Mouse (Mus musculus) intestine, embryonic 16.5 days (tissue): ENCODE measurements around the gene 4931428F04Rik. TPM values are rescaled to one million over a fixed set of nuclear protein-coding genes. Genes with fewer than 3 reads are reported as not detected.
A peak's percentile ranks its signal among the peaks of the same experiment; 100 is the strongest.
"Not testable (repeated sequence)": the region's sequence is repeated elsewhere in the genome, so short reads cannot be mapped to it uniquely, and the experiment has no call there.

Source experiments
- ATAC-seq: fragments of 200-750 bp; cut with Nextera tagmentation; 2 replicates; pipeline ENCODE4 v1.8.0; 2017; ENCODE audit warnings: moderate TSS enrichment, moderate library complexity
- H3K27ac ChIP-seq: fragments of 300-500 bp; sonication (generic); 2 replicates; pipeline ENCODE4 v1.5.1; 2014; ENCODE audit warnings: mild to moderate bottlenecking, low read length
- H3K27me3 ChIP-seq: fragments of 300-500 bp; sonication (generic); replicated peaks from 2 replicates; pipeline ENCODE4 v1.6.1; 2014; ENCODE audit warnings: low read length, control low read depth, mixed read lengths; ENCODE audit not compliant: control insufficient read depth, insufficient read depth
- H3K36me3 ChIP-seq: fragments of 300-500 bp; sonication (generic); 2 replicates; pipeline ENCODE4 v1.6.1; 2014; ENCODE audit warnings: low read length, control low read depth; ENCODE audit not compliant: control insufficient read depth, insufficient read depth
- H3K4me1 ChIP-seq: fragments of 300-500 bp; sonication (generic); 2 replicates; pipeline ENCODE4 v1.6.1; 2014; ENCODE audit warnings: low read length, control low read depth, mixed read lengths; ENCODE audit not compliant: control insufficient read depth, insufficient read depth
- H3K4me2 ChIP-seq: fragments of 300-500 bp; sonication (generic); 2 replicates; pipeline ENCODE4 v1.6.1; 2014; ENCODE audit warnings: low read depth, low read length, control low read depth
- H3K4me3 ChIP-seq: fragments of 300-500 bp; sonication (generic); 2 replicates; pipeline ENCODE4 v1.5.1; 2014; ENCODE audit warnings: mild to moderate bottlenecking, low read length
- H3K9ac ChIP-seq: fragments of 300-500 bp; sonication (generic); 2 replicates; pipeline ENCODE4 v1.6.1; 2014; ENCODE audit warnings: low read depth, low read length
- H3K9me3 ChIP-seq: fragments of 300-500 bp; sonication (generic); 2 replicates; pipeline ENCODE4 v1.6.1; 2016; ENCODE audit warnings: low read length, control low read depth; ENCODE audit not compliant: control insufficient read depth
- WGBS: fragments of 180-500 bp; shearing (Covaris S2); extraction: QIAGEN DNeasy Blood & Tissue Kit; methylation state at CpG from one replicate; pipeline ENCODE4 v1.1.7; 2014; 5-methylcytosine and 5-hydroxymethylcytosine counted together
- microRNA counts: library from miRNA; unstranded; fragments of <30 nt; microRNA quantifications from one replicate; lab custom pipeline; 2016
- microRNA-seq: library from miRNA; unstranded; fragments of <30 nt; microRNA quantifications from one replicate; pipeline ENCODE4, GENCODE M21; 2016
- polyA plus RNA-seq: library from polyadenylated mRNA; unstranded; fragments of >200 nt; fragmentation: Nextera tagmentation; extraction: Ambion mirVana; gene quantifications from 2 replicates; pipeline ENCODE4 v1.2.1, GENCODE M21; 2015

The 4931428F04Rik gene
- polyA plus RNA-seq, 1 experiment from 2014 or later = 6.7 TPM

GRCm38 (mm10) chr8:105241016-105241415 is 48.6 kb downstream of the 4931428F04Rik start:
- Histone ChIP-seq H3K4me2 (no peak overlapping the region), H3K36me3 (peaks cover 20% of the 10 kb centered on the region), H3K9me3 (no peaks in the 10 kb centered on the region), H3K27me3 (no peaks in the 10 kb centered on the region), H3K4me3 (no peak overlapping the region), H3K4me1 (no peaks in the 10 kb centered on the region), H3K27ac (no peak overlapping the region), H3K9ac (no peak overlapping the region)
- ATAC-seq = no peak
- WGBS = 93% methylated on average over 7 of the region's 7 CpGs

DNA sequence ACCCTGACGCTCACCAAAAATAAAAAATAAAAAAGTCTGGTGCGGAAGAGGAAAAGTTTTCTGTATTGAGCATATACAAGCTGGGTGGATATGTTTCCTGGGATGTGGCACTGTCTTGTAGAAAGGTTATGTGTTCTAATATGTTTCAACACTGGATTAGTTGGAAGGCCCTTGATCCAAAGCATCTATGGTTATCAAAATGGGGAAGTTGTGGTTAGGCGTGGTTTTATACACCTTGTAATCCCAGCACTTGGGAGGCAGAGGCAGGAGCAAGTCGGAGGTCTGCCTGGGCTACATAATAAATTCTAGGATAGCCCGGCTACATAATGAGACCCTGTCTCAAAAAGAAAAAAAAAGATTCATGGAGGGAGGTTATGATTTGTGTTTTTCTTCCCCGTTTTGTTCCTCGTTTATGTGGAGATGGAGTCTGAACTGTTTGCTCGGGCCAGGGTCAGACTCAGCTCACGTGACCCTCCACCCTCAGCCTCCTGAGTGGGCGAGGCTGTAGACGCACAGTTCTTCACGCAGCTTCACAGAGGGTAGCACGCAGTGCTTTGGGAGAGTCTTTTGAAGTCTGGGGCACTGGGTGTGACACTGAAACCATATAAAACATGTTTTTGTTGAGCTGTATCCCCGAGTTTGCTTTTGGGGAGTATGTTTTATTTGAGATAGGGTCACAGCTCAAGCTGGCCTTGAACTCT is 52.1 kb downstream of the 4931428F04Rik start:
- Histone ChIP-seq H3K4me2 (no peak overlapping the region), H3K9ac (no peak overlapping the region), H3K4me1 (peaks cover 5% of the 10 kb centered on the region; the same call in 1 of the 2 replicates), H3K4me3 (no peak overlapping the region), H3K9me3 (no peaks in the 10 kb centered on the region), H3K27ac (no peak overlapping the region), H3K27me3 (no peaks in the 10 kb centered on the region), H3K36me3 (peaks cover 19% of the 10 kb centered on the region)
- WGBS = 87% methylated on average over 14 of the region's 14 CpGs
- ATAC-seq = no peak

GRCm38 (mm10) chr8:105235206-105235605 is 54.5 kb downstream of the 4931428F04Rik start:
- 67% methylated on average over 1 of the region's 1 CpGs for WGBS
- Histone ChIP-seq H3K4me1 (peaks cover 5% of the 10 kb centered on the region; the same call in 1 of the 2 replicates), H3K36me3 (peaks cover 15% of the 10 kb centered on the region), H3K4me2 (no peak overlapping the region), H3K27ac (no peak overlapping the region), H3K27me3 (no peaks in the 10 kb centered on the region), H3K9ac (no peak overlapping the region), H3K9me3 (no peaks in the 10 kb centered on the region), H3K4me3 (no peak overlapping the region)
- ATAC-seq = no peak

GRCm38 (mm10) chr8:105233126-105233935 is 56.3 kb downstream of the 4931428F04Rik start:
- ATAC-seq = no peak
- no peak overlapping the region for H3K4me2 ChIP-seq
- peaks cover 5% of the 10 kb centered on the region; the same call in 1 of the 2 replicates for H3K4me1 ChIP-seq
- H3K9me3 ChIP-seq = no peaks in the 10 kb centered on the region
- H3K9ac ChIP-seq = no peak overlapping the region
- H3K4me3 ChIP-seq = no peak overlapping the region
- H3K36me3 ChIP-seq = peaks cover 8% of the 10 kb centered on the region; the same call in 1 of the 2 replicates
- H3K27ac ChIP-seq = no peak overlapping the region; the same call in 1 of the 2 replicates
- WGBS = 24% methylated on average over 1 of the region's 1 CpGs
- H3K27me3 ChIP-seq = no peaks in the 10 kb centered on the region

DNA sequence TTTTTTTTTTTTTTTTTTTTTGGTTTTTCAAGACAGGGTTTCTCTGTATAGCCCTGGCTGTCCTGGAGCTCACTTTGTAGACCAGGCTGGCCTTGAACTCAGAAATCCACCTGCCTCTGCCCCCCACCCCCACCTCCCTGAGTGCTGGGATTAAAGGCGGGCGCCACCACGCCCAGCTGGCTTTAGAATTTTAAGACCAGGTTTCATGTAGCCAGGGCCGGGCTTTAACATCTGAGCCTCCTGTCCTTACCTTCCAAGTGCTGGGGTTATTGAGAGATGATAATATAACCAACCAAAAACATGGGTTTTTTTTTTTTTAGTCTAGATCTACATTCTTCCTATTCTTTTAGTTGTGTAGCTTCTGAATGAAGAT is 57.4 kb downstream of the 4931428F04Rik start:
- not testable (repeated sequence) for H3K9me3 ChIP-seq, H3K27me3 ChIP-seq, H3K4me3 ChIP-seq, H3K27ac ChIP-seq, H3K4me1 ChIP-seq, ATAC-seq, H3K9ac ChIP-seq, H3K36me3 ChIP-seq, H3K4me2 ChIP-seq
- whole genome bisulfite sequencing = 90% methylated on average over 4 of the region's 4 CpGs

DNA sequence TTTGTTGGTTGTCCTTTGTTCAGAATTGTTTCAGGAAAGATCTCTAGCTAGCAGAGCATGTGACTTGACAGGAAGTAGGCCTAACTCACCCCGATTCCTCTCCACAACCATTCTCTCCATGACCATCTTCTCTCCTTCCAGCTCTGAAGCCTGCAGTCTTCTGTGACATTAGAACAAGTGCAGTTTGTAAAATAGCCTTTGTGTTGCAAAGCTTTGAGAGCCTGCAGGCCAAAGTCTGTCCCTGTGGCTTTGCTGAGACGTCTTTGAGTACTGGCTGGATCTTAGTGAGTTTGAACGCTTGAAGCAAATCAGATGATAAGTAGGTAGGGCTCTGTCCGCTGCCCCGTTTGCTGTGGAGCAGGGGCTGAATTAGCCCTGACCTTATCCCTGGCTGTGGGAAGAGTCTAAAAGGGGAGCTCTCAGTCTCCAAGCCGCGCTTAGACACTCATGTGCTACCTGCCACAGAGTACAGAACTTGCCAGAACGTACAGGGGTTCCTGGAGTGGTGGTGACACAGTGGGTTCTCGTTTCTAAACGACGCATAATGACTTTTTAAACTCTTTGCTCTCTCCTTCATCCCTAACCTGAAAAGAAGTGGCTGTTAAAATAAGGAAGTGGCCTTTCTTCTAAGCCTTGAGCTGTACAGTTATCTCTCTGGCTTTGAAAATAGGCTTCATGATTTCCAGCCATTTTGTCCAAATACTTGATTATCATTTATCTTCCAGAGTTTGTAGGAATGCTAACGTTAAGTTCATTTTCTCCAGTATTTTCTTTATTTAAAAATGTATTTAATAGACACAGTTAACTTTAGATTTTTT is 58.0 kb downstream of the 4931428F04Rik start:
- H3K4me1 ChIP-seq = peaks cover 5% of the 10 kb centered on the region; the same call in 1 of the 2 replicates
- no peak overlapping the region for H3K9ac ChIP-seq
- ATAC-seq = no peak
- H3K9me3 ChIP-seq = no peaks in the 10 kb centered on the region
- peaks cover 8% of the 10 kb centered on the region; the same call in 1 of the 2 replicates for H3K36me3 ChIP-seq
- WGBS = 79% methylated on average over 12 of the region's 12 CpGs
- no peaks in the 10 kb centered on the region for H3K27me3 ChIP-seq
- no peak overlapping the region; the same call in 1 of the 2 replicates for H3K27ac ChIP-seq
- H3K4me2 ChIP-seq = no peak overlapping the region
- no peak overlapping the region for H3K4me3 ChIP-seq

MicroRNA genes within 50 kb of the gene (microRNA counts, 519-probe panel; counts per million panel counts)
- 2,231 counts per million, percentile 52 among the panel's probes with 10 or more counts for microRNA mmu-miR-328 (lab: Ali Mortazavi, UCI)

Small RNAs within 50 kb of the gene (microRNA-seq; reads per million reads assigned to microRNA genes)
- gene Gm27320 = not detected
- gene Mir328 = 175 reads per million, percentile 55 among the genes with 10 or more reads in this experiment

Other genes with a start within 250 kb of the 4931428F04Rik start
- gene Ces3a, start 241.3 kb downstream of the 4931428F04Rik start, polyA plus RNA-seq = not detected in 2 replicates
- gene Ces3b, start 206.1 kb downstream of the 4931428F04Rik start, polyA plus RNA-seq = not detected in 2 replicates
- not detected in 2 replicates for gene Ces4a, start 158.1 kb downstream of the 4931428F04Rik start, polyA plus RNA-seq
- gene Cbfb, start 119.2 kb downstream of the 4931428F04Rik start, polyA plus RNA-seq = 27.4 and 28.2 TPM in 2 replicates
- gene D230025D16Rik, start 64.7 kb downstream of the 4931428F04Rik start, polyA plus RNA-seq = 20.6 and 21.7 TPM in 2 replicates
- 16.2 and 17.5 TPM in 2 replicates for gene B3gnt9, start 34.7 kb downstream of the 4931428F04Rik start, polyA plus RNA-seq
- gene Tradd, start 25.3 kb downstream of the 4931428F04Rik start, polyA plus RNA-seq = 44.9 and 46.0 TPM in 2 replicates
- gene Fbxl8, start 25.2 kb downstream of the 4931428F04Rik start, polyA plus RNA-seq = 6.0 and 6.8 TPM in 2 replicates
- 0.17 and 0.18 TPM in 2 replicates for gene Hsf4, start 20.1 kb downstream of the 4931428F04Rik start, polyA plus RNA-seq
- gene Nol3, start 13.7 kb downstream of the 4931428F04Rik start, polyA plus RNA-seq = 1.3 and 1.4 TPM in 2 replicates
- gene Exoc3l, start 6.2 kb upstream of the 4931428F04Rik start, polyA plus RNA-seq = 6.6 and 7.4 TPM in 2 replicates
- 86.7 and 89.2 TPM in 2 replicates for gene E2f4, start 7.8 kb upstream of the 4931428F04Rik start, polyA plus RNA-seq
- gene Elmo3, start 15.7 kb upstream of the 4931428F04Rik start, polyA plus RNA-seq = 28.0 and 30.3 TPM in 2 replicates
- gene Lrrc29, start 36.4 kb upstream of the 4931428F04Rik start, polyA plus RNA-seq = 1.5 and 1.8 TPM in 2 replicates
- 141 and 142 TPM in 2 replicates for gene Tmem208, start 36.5 kb upstream of the 4931428F04Rik start, polyA plus RNA-seq
- 1.4 and 1.8 TPM in 2 replicates for gene Fhod1, start 58.1 kb upstream of the 4931428F04Rik start, polyA plus RNA-seq
- 0.93 and 1.1 TPM in 2 replicates for gene Slc9a5, start 59.0 kb upstream of the 4931428F04Rik start, polyA plus RNA-seq
- 0.06 and 0.15 TPM in 2 replicates for gene Plekhg4, start 83.4 kb upstream of the 4931428F04Rik start, polyA plus RNA-seq
- gene Kctd19, start 123.6 kb upstream of the 4931428F04Rik start, polyA plus RNA-seq = 0.04 TPM in 1 of 2 replicates, not detected in the other
- gene Lrrc36, start 123.7 kb upstream of the 4931428F04Rik start, polyA plus RNA-seq = 0.07 TPM in 1 of 2 replicates, not detected in the other
- gene Tppp3, start 181.7 kb upstream of the 4931428F04Rik start, polyA plus RNA-seq = 41.9 and 42.3 TPM in 2 replicates
- 17.5 and 18.5 TPM in 2 replicates for gene Zdhhc1, start 207.0 kb upstream of the 4931428F04Rik start, polyA plus RNA-seq
- 1.9 and 2.3 TPM in 2 replicates for gene Hsd11b2, start 228.9 kb upstream of the 4931428F04Rik start, polyA plus RNA-seq